Mouse (Mus musculus) 3134 (cell line): ENCODE results near the gene Rnf26.

Experiments
- DNase-seq: peaks from one replicate; pipeline ENCODE4 v3.0.0-alpha.2; 2011; ENCODE audit warnings: low spot score; ENCODE audit not compliant: insufficient read length; ENCODE audit errors: extremely low read depth

Rnf26 gene

DNA sequence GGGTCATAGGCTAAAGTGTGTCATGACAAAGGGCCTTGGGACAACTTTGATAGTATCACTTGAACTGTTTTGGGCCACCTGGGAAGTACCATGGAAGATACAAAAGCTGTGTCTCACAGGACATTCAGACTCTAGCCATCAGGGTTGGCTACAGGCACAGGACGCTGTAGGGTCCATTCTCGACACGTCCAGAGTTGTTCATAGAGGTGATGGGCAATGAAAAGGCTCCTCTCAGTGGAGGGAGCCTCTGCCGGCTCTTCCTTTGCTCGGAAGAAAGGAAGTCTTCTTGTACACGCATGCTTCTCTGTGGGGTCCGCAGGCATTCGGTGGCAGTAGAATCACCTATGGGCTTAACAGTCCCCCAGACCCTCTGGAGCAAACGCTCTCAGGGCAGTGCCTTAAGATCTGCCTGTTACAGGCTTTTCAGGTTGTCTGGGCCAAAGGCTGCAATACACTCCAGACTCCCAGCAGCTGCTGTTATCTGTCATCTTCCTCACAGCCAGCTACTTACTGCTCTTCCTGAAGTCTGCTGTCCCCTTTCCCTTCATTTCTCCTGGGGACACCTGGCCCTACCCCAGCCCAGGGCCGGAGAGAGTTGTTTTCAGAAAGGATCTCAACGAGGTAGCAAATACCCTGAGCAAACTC is 35.9 kb downstream of the Rnf26 start:
- DNase-seq = no peak

- DNase-seq = peak; percentile 45
These were observed 36.6 kb downstream of the Rnf26 start for GRCm38 (mm10) chr9:44076764-44077120.

DNA sequence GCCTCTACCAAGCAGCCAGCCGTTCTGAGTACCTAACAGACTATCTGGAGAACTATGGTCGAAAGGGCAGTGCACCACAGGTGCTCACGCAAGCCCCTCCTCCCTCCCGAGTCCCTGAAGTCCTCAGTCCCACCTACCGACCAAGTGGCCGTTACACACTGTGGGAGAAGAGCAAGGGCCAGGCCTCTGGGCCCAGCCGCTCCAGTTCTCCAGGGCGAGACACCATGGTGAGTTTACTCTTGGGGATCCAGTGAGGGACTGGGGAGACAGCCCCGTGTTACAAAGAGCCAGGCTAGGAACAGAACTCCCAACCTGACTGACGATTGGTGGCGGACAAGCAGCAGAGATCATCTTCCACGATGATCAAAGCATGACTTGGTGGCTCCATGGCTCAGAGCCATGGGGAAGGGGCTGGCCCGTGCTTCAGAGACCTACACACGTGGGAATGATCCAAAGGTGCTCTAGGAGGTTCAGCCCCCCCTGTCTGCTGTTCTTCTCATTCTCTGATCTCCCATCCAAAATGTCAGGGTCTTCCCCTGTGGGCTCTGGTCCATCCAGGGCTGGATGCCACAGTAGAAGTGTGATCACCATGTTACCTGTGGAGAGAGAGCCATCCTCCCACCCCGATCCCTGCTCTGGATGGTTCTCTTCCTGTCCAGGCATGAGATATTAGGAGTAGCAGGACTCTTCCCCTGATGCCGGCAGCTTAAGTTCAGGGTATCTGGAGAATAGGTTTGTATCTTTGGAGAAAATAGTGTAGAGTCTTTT is 37.1 kb downstream of the Rnf26 start:
- no peak for DNase-seq

DNA sequence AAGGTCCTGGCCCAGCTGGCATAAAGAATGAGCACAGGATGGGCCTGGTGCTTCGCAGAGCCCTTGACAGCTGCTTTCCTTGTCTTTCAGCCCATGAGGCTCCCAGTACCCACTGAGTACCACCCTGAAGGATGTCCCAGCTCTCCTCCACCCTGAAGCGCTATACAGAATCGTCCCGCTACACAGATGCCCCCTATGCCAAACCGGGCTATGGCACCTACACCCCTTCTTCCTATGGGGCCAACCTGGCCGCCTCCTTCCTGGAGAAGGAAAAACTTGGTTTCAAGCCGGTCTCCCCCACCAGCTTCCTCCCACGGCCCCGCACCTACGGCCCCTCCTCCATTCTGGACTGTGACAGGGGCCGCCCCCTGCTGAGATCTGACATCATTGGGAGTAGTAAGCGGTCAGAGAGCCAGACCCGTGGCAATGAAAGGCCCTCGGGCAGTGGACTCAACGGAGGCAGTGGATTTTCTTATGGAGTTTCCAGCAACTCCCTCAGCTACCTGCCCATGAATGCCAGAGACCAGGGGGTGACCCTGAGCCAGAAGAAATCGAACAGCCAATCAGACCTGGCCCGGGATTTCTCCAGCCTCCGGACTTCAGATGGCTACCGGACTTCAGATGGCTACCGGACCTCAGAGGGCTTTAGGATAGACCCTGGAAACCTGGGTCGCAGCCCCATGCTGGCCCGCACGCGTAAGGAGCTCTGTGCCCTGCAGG is 37.9 kb downstream of the Rnf26 start:
- no peak for DNase-seq

DNA sequence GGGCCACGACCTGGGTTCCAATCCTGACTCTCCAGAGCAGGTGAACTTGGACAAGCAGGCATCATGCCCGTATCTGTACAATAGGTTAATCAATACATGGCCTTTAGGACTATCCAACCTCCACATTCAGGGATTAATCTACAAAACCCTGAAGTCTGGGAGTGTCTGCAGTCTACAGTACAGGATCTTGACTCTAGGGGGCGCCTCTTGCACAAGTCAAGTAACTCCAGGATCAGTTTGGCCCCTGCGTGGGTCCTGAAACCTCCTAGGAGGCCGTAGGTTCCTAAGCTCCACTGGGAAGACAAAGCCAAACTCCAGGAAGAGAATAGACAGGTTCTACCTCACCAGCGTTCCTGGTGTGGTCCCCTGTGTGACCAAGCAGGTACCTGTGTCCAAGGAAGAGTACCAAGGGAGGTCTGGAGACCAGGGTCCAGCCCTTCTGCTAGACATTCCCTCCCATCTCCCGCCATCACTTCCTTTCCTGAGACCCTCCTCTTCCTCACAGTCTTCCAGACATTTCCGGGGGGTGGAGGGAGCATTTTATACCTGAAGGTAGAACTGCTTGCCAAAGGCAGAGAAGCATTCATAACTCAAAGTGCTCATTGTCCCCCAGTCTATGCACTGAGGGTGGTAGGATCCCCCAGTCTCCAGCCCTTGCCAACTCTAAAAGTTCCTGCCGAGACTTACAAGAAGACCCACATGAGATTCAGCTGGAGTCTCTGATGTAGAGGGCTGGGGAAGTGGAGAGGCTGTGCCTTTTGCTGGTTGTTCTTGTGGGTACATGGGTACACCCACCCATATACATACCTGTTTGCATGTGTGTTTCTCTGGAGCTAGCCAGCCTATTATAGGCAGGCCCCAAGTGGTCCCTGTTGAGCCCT is 38.7 kb downstream of the Rnf26 start:
- DNase-seq = no peak

GRCm38 (mm10) chr9:44073115-44073514 is 40.2 kb downstream of the Rnf26 start:
- no peak for DNase-seq

DNA sequence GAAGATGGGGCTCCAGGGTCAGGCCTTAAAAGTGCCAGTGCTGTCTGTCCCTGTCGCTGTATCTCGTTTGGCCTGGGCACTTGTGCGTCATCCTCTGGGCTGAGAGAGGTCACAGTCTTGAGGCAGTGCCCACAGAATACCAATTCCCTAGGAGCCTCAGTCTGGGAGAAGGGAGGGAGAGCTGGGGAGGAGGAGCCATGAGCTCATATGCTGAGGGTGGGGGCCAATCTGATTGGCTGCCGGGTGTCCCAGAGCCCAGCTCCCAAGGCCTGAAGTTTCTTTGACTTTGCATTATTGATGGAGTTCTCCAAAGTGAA is 40.8 kb downstream of the Rnf26 start:
- peak; percentile 74 for DNase-seq

DNA sequence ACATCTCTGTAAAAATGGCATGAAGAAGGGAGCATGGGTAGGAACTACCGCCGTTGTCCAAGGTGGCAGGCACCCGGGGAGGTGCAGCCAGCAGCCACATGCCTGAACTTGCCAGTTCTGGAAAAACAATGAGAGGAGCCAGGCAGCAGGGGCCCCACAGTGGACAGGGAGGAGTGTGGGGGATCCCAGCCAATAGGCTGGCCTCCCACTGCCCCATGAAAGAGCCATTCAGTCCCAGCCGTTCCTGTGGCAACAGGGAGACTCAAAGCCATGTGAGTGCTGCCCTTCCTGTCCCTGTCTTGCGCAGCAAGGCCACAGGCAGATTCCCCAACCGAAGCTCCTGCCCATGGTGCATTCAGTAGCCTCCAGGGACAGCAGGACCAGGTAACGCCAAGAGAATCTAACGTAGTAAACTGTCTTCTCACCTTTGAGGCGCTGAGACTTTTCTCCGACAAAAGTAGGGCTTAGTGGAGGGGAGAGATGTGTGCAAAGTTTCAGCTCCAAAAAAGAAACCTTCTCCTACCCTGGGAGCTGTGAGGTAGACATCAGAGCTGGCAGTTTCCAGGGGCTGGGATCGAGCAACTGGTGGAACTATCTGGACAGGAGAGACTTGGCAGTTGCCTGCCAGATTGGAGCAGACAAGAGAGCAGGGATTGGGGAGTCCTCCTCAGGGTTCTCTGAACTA is 41.3 kb downstream of the Rnf26 start:
- DNase-seq = peak; percentile 50

- DNase-seq = no peak
These were observed 42.5 kb downstream of the Rnf26 start for GRCm38 (mm10) chr9:44070844-44071231.

DNA sequence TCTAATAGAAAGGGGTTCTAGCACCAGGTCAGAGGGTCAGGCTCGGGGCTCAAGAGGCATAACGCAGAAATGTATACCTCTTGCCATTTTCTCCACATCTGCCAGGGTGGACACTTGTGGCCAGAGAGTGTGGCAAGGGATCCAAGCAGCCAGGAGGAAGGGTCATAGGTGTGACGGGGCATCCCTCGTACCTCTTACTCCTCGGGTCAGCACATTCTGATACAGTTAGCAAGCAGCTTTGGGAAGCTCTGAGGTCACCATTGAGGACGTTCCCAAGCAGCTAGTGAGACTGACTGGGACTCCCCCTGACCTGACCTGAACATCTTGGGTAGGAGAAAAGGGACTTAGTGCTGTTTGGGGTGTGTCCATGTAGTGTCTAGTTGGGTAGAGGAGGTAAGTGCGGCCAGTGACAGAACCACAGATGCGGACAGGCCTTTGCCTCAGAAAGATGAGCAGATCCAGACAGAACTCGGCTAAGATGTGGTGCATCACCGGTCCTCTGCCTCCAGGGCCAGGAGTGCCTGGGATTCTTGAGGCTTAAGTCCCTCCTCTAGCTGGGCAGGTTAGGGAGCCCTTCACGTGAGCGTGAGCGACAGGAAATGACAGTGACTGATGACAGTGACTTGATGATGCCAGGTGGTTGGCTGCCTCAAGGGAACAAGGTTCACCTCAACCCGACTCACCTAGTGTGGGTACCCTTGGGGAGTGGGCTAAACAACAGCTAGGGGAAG is 43.0 kb downstream of the Rnf26 start:
- DNase-seq = no peak

DNA sequence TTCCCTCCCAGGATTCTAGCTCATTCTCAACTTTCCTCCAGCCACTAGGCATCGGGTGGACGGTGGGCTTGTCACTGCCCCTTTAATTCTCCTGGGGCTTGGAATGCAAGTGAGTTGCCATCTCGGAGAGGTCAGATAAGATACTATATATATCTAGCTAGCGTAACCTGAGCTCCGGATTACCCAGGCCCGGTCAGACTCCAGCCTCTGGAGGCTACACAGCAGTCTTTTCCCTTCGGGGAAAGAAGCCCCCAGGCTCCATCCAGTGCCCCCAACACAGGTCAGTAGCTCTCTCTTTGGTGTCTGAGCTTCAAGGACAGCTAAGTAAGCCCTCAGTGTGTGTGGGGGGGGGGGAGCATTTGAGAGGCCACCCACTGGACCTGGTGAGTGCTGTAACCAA is 44.1 kb downstream of the Rnf26 start:
- DNase-seq = no peak

- peak; percentile 45 for DNase-seq
These were observed 45.4 kb downstream of the Rnf26 start for GRCm38 (mm10) chr9:44067960-44068330.

DNA sequence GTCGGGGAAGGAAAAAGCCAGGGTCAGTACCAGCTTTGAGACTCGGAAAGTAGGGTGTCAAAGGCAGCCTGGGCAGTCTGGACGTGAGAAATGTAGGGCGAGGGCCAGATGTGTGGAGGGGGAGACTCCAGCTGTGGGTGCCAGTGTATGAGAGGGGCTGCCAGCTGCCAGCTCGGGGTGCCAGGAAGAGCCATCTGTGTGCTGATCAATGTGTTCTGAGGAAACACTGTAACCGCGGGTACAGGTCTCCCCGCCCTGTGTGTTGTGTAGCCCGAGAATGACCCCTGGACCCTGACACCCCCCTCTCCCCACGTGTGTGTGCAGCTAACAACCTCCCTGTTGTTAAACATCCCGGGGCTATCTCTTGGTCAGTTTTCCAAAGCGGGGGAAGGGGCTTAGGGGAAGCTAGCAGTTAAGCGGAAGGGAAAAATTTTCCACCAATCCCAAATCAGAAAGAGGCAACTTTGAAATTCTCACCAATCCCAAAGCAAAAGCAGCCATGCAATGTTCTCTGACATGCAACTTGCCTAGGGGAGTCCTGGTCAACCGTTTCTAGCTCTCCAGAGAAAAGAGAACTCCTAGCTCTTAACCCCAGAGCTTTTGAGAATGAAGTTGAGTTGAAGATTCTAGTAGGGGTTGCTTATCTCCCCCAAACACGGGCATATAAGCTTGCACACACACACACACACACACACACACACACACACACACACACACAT is 45.9 kb downstream of the Rnf26 start:
- no peak for DNase-seq

DNA sequence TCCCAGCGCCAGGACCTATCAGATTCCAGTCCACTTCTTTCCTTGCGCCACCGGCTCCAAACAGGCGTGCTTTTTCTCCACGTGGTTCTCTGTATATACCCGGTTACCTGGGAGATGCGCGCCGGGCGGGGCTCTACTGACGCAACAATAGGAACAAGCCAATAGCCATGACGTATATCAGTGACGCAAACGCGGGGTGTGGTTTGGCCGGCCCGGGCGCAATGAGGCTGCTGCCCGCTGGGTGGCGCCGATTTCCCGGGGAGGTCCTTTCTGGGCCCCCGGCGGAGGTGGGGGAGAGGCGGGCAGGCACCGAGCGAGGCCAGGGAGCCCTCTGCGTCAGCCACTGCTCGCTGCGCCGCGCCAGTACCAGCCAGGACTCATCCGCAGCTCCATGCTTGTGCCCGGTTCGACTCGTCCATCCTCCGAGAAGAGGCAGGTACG is 46.5 kb downstream of the Rnf26 start, which contains the start of gene Usp2:
Gene Usp2, plus strand, starts transcription at position 237 of the 441 bp plus-strand sequence.
- peak; percentile 92 for DNase-seq

GRCm38 (mm10) chr9:44065177-44065576 is 48.1 kb downstream of the Rnf26 start:
- DNase-seq = no peak

DNA sequence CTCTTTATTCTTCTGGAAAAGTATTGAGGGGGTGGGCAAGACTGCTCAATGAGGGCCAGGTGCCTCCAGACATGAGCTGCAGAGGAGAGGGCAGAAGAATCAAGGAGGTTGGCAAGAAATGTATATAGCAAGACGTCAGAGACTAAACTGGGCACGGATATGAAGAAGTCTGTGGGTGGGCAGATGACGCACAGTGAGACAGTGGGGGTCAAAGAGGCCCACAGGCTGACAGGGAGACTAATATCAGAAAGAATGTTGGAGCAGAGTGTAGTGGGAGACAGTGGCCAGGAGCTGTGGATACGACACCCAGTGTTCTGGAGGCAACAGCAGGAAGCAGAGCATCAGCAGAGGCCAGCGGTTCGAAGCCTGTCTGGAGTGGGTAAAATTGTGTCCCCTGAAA is 54.7 kb downstream of the Rnf26 start:
- no peak for DNase-seq

GRCm38 (mm10) chr9:44053936-44054335 is 59.4 kb downstream of the Rnf26 start:
- DNase-seq = no peak

GRCm38 (mm10) chr9:44052855-44053254 is 60.5 kb downstream of the Rnf26 start:
- DNase-seq = no peak
